Mouse (Mus musculus) lung, postnatal 0 days (tissue): ENCODE results near the gene Atf6. TPM values are rescaled to one million over a fixed set of nuclear protein-coding genes. Genes with fewer than 3 reads are reported as not detected.

Experiments used
- ATAC-seq: fragments of 200-750 bp; cut with Nextera tagmentation; 2 replicates; pipeline ENCODE4 v1.8.0; 2017; ENCODE audit warnings: moderate library complexity
- DNase-seq: peaks from one replicate; pipeline ENCODE4 v3.0.0-alpha.2; 2016; ENCODE audit warnings: low spot score
- H3K27ac ChIP-seq: fragments of 300-500 bp; sonication (generic); 2 replicates; pipeline ENCODE4 v1.5.1; 2014; ENCODE audit warnings: antibody characterized with exemption, mild to moderate bottlenecking, low read length, mixed read lengths
- H3K27me3 ChIP-seq: fragments of 300-500 bp; sonication (generic); replicated peaks from 2 replicates; pipeline ENCODE4 v1.6.1; 2014; ENCODE audit warnings: low read length, mixed read lengths; ENCODE audit not compliant: insufficient read depth
- H3K36me3 ChIP-seq: fragments of 300-500 bp; sonication (generic); 2 replicates; pipeline ENCODE4 v1.6.1; 2014; ENCODE audit warnings: low read length, mixed read lengths; ENCODE audit not compliant: insufficient read depth
- H3K4me1 ChIP-seq: fragments of 300-500 bp; sonication (generic); 2 replicates; pipeline ENCODE4 v1.6.1; 2014; ENCODE audit warnings: antibody characterized with exemption, low read depth, low read length, mixed read lengths; ENCODE audit not compliant: insufficient read depth
- H3K4me2 ChIP-seq: fragments of 300-500 bp; sonication (generic); replicated peaks from 2 replicates; pipeline ENCODE4 v1.6.1; 2014; ENCODE audit warnings: low read depth, mild to moderate bottlenecking, low read length, moderate library complexity, mixed read lengths
- H3K4me3 ChIP-seq: fragments of 300-500 bp; sonication (generic); 2 replicates; pipeline ENCODE4 v1.5.1; 2014; ENCODE audit warnings: low read depth, low read length
- H3K9ac ChIP-seq: fragments of 300-500 bp; sonication (generic); replicated peaks from 2 replicates; pipeline ENCODE4 v1.6.1; 2014; ENCODE audit warnings: low read depth, mild to moderate bottlenecking
- H3K9me3 ChIP-seq: fragments of 300-500 bp; sonication (generic); 2 replicates; pipeline ENCODE4 v1.6.1; 2016; ENCODE audit warnings: low read length, mixed read lengths
- CTCF ChIP-seq: IDR thresholded peaks from 2 replicates; pipeline ENCODE4 v1.5.1; 2016; ENCODE audit warnings: antibody characterized with exemption, mild to moderate bottlenecking
- EP300 ChIP-seq: IDR thresholded peaks from 2 replicates; pipeline ENCODE4 v1.6.1; 2016; ENCODE audit warnings: antibody characterized with exemption, mild to moderate bottlenecking, control low read depth
- WGBS: fragments of 180-500 bp; shearing (Covaris S2); extraction: QIAGEN DNeasy Blood & Tissue Kit; methylation state at CpG from one replicate; pipeline ENCODE4 v1.1.7; 2014; 5-methylcytosine and 5-hydroxymethylcytosine counted together
- polyA plus RNA-seq: library from polyadenylated mRNA; unstranded; fragments of >200 nt; fragmentation: Nextera tagmentation; extraction: Ambion mirVana; gene quantifications from 2 replicates; pipeline ENCODE4 v1.2.1, GENCODE M21; 2015

Atf6 gene
- polyA plus RNA-seq, 1 experiment from 2014 or later: 11.0 TPM

DNA sequence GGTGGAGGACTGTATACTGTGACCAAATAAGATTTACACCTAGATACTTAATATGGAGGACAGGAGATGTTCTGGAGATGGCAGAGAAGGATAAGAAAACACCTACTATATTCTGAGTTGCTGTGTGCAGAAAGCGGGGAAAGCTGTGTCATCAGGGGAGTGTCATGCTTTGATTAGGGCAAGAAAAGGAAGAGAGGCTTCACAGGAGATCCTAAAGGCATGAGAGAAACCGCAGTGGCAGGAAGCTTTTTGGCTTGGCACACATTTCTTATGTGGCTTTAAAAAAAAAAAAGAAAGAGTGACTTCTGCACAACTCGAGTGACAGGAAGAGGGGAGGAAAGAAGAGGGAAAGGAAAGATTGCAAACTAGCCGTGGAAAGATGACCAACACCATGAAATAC lies 4.5 kb downstream of the Atf6 start:
- Histone ChIP-seq H3K4me1 (no peaks in the 10 kb centered on the region; the same call in 1 of the 2 replicates), H3K9me3 (no peaks in the 10 kb centered on the region), H3K9ac (no peak overlapping the region), H3K4me2 (no peak overlapping the region), H3K27ac (no peak overlapping the region), H3K27me3 (no peaks in the 10 kb centered on the region), H3K36me3 (no peaks in the 10 kb centered on the region), H3K4me3 (no peak overlapping the region)
- TF ChIP-seq EP300 (no peak), CTCF (no peak)
- ATAC-seq (no peak), DNase-seq (no peak)
- WGBS: 50% methylated on average over 4 of the region's 4 CpGs

DNA sequence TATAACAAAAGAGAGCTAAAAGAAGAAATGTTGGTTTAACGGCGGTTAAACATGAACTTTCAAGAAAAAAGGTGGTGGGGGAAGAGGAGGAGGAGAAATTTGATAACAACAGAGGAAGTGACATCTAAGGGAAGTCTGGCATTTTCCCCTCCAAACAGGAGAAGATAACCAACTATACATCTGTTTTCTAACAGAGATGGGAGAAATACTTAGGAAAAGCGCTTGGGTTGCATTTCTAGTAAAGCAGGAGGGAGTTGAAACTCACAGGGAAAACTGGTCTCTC lies 5.2 kb downstream of the Atf6 start:
- WGBS: 50% methylated on average over 3 of the region's 3 CpGs
- no peak for TF ChIP-seq EP300
- no peaks in the 10 kb centered on the region; the same call in 1 of the 2 replicates for H3K4me1 ChIP-seq

DNA sequence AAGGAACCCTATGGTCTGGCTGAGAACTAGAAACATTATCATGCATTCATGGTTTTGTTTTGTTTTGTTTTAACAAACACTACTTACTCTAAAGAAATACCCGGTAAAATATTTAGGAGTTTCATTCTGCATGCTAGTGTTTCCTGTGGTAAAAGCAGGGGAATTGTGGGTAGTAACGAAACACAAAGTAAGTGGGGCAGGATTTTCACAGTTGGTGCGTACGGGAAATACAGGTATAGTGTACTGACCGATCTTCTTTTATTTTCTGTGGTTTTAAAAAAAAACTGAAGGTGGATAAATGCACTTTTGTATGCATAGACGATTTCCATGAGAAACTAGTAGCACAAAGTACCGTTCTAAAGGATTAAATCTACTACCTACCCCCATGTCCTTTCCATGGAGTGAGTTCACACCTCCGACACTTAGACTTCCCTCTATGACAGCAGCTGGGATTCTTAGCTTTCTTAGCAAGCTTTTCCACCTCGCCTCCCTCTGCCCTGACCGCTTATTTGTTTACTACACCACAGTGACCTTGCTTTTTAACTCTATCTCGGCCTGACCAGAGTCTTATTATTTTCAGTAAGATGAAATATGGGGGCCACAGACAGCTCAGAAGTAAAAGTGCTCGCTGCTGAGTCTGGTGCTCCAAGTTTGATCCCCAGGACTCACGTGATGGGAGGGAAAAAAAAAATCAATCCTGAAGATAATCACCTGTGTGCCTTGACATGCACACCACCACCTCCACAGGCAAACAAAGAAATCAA lies 5.7 kb downstream of the Atf6 start:
- Histone ChIP-seq H3K4me2 (no peak overlapping the region), H3K9me3 (no peaks in the 10 kb centered on the region), H3K27ac (no peak overlapping the region), H3K27me3 (no peaks in the 10 kb centered on the region), H3K4me3 (no peak overlapping the region), H3K4me1 (no peaks in the 10 kb centered on the region; the same call in 1 of the 2 replicates), H3K36me3 (no peaks in the 10 kb centered on the region), H3K9ac (no peak overlapping the region)
- WGBS: 61% methylated on average over 13 of the region's 13 CpGs
- no peak for ATAC-seq
- no peak for TF ChIP-seq CTCF
- TF ChIP-seq EP300: no peak
- DNase-seq: no peak

More for the DNA sequence above, 5.2 kb downstream of the Atf6 start:
- no peak overlapping the region for H3K9ac ChIP-seq
- H3K4me3 ChIP-seq: no peak overlapping the region
- H3K36me3 ChIP-seq: no peaks in the 10 kb centered on the region
- H3K27ac ChIP-seq: no peak overlapping the region
- ATAC-seq (no peak), DNase-seq (no peak)
- no peak overlapping the region for H3K4me2 ChIP-seq
- H3K9me3 ChIP-seq: no peaks in the 10 kb centered on the region
- no peaks in the 10 kb centered on the region for H3K27me3 ChIP-seq

DNA sequence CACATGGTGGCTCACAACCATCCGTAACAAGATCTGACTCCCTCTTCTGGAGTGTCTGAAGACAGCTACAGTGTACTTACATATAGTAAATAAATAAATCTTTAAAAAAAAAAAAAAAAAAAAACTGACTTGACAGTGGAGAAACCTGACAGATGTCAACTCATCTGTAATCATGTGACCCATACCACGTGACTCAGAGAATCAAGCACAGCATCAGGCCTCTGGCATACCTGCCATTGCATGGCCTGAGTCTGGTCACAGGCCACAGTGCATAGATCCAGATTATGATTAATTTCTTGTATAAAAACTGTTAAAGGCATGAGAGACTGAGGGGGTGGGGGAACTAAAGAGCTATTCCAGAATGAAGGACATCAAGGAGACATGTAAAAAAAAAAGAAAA lies 8.7 kb downstream of the Atf6 start:
- 37% methylated on average over 2 of the region's 2 CpGs for WGBS
- no peaks in the 10 kb centered on the region for H3K36me3 ChIP-seq

DNA sequence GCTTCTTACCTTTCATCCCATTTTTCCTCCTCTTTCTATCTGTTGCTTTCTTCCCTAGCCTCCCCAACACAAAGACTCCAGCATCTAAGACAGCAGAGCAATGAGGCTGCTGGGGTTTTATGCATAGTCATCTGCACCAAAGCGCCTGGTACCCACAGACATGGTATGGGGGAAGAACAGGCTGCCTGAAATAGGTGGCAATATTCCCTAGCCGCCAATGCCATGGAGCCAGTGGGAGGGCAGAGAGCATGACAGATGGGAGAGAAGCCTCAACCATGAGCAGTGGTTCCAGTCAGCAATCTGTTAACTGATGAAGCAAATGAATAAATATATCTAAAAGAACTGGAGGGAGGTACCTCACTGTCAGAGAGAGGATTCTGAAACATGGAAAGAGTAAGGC lies 10.2 kb downstream of the Atf6 start:
- Histone ChIP-seq H3K9me3 (no peaks in the 10 kb centered on the region), H3K27me3 (no peaks in the 10 kb centered on the region), H3K4me2 (no peak overlapping the region), H3K9ac (no peak overlapping the region), H3K4me3 (no peak overlapping the region), H3K27ac (no peak overlapping the region), H3K4me1 (no peaks in the 10 kb centered on the region; the same call in 1 of the 2 replicates), H3K36me3 (0 out of 2 replicates have a peak, but pooled peaks cover 6% of the 10 kb centered on the region)
- TF ChIP-seq CTCF (no peak), EP300 (no peak)
- ATAC-seq: no peak
- DNase-seq: no peak
- 87% methylated on average over 2 of the region's 2 CpGs for WGBS

More for the DNA sequence above, 8.7 kb downstream of the Atf6 start:
- Histone ChIP-seq H3K9me3 (no peaks in the 10 kb centered on the region), H3K27ac (no peak overlapping the region), H3K9ac (no peak overlapping the region), H3K4me2 (no peak overlapping the region), H3K27me3 (no peaks in the 10 kb centered on the region), H3K4me3 (no peak overlapping the region), H3K4me1 (no peaks in the 10 kb centered on the region; the same call in 1 of the 2 replicates)
- no peak for TF ChIP-seq EP300
- ATAC-seq (no peak), DNase-seq (no peak)

DNA sequence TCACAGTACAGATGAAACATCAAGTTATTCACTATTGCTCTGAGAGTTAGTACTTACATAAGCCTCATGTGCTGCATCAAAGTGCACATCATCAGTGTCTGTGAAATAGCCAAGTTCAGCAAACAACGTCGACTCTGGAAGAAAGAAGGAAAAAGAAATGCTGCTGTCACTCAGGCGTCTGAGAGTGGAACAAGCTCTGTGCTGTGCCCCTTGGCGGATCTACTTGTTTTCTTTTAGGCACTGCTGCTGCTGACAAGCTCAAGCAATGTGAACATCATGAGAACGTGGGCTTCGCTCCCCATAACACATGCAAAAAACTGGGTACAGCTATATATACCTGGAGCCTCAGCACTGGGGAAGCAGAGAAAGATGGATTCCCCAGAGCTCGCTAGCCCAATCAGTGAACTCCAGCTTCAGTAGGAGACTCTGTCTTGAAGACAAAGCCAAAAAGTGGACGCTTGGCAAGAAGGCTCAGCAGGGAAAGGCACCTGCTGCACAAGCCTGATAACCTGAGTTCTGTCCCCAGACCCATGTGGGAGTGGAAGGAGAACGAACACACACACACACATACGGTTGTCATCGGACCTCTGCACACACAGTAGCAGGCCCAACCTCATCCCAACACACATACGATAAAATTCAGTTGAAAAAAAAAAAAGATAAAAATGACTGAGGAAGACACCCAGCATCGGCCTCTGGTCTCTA lies 12.4 kb downstream of the Atf6 start:
- TF ChIP-seq EP300 (no peak), CTCF (no peak)
- H3K4me2 ChIP-seq: no peak overlapping the region
- no peaks in the 10 kb centered on the region for H3K9me3 ChIP-seq
- 73% methylated on average over 13 of the region's 13 CpGs for WGBS
- H3K9ac ChIP-seq: no peak overlapping the region
- no peak overlapping the region for H3K4me3 ChIP-seq
- DNase-seq (peak; percentile 85), ATAC-seq (peak; percentile 90)
- peak overlapping the region; percentile 52 for H3K27ac ChIP-seq
- no peaks in the 10 kb centered on the region for H3K4me1 ChIP-seq
- H3K36me3 ChIP-seq: 0 out of 2 replicates have a peak, but pooled peaks cover 7% of the 10 kb centered on the region
- H3K27me3 ChIP-seq: no peaks in the 10 kb centered on the region
